Mouse (Mus musculus) heart, embryonic 13.5 days (tissue): ENCODE measurements around the gene Hoxd3. TPM values are rescaled to one million over a fixed set of nuclear protein-coding genes. Genes with fewer than 3 reads are reported as not detected.

Source experiments
- ATAC-seq: fragments of 200-750 bp; cut with Nextera tagmentation; 2 replicates; pipeline ENCODE4 v1.8.0; 2017; ENCODE audit warnings: moderate TSS enrichment; ENCODE audit not compliant: insufficient number of reproducible peaks, low FRiP score, low TSS enrichment; ENCODE audit errors: extremely low read depth
- H3K27ac ChIP-seq: fragments of 300-500 bp; sonication (generic); replicated peaks from 2 replicates; pipeline ENCODE4 v1.5.1; 2015; ENCODE audit warnings: moderate library complexity, mild to moderate bottlenecking, inconsistent platforms
- H3K27me3 ChIP-seq: fragments of 300-500 bp; sonication (generic); replicated peaks from 2 replicates; pipeline ENCODE4 v1.6.1; 2015; ENCODE audit warnings: mild to moderate bottlenecking, inconsistent platforms
- H3K36me3 ChIP-seq: fragments of 300-500 bp; sonication (generic); 2 replicates; pipeline ENCODE4 v1.6.1; 2015; ENCODE audit warnings: mild to moderate bottlenecking, inconsistent platforms
- H3K4me1 ChIP-seq: fragments of 300-500 bp; sonication (generic); 2 replicates; pipeline ENCODE4 v1.6.1; 2015; ENCODE audit warnings: inconsistent platforms
- H3K4me2 ChIP-seq: fragments of 300-500 bp; sonication (generic); 2 replicates; pipeline ENCODE4 v1.6.1; 2015; ENCODE audit warnings: inconsistent platforms, mild to moderate bottlenecking, moderate library complexity
- H3K4me3 ChIP-seq: fragments of 300-500 bp; sonication (generic); 2 replicates; pipeline ENCODE4 v1.5.1; 2015; ENCODE audit warnings: moderate library complexity, mild to moderate bottlenecking, inconsistent platforms
- H3K9ac ChIP-seq: fragments of 300-500 bp; sonication (generic); 2 replicates; pipeline ENCODE4 v1.6.1; 2015; ENCODE audit warnings: inconsistent platforms, mild to moderate bottlenecking, moderate library complexity
- H3K9me3 ChIP-seq: fragments of 300-500 bp; sonication (generic); 2 replicates; pipeline ENCODE4 v1.6.1; 2016; ENCODE audit warnings: inconsistent platforms
- WGBS: fragments of 180-500 bp; shearing (Covaris S2); methylation state at CpG from one replicate; pipeline ENCODE4 v1.1.7; 2015; ENCODE audit warnings: mixed read lengths; 5-methylcytosine and 5-hydroxymethylcytosine counted together
- polyA plus RNA-seq: library from polyadenylated mRNA; unstranded; fragments of >200 nt; fragmentation: Nextera tagmentation; extraction: Ambion mirVana; gene quantifications from 2 replicates; pipeline ENCODE4 v1.2.1, GENCODE M21; 2015

The Hoxd3 gene
- polyA plus RNA-seq, 1 experiment from 2014 or later: 0.74 TPM

- no peak for ATAC-seq
- Histone ChIP-seq H3K9ac (no peak overlapping the region), H3K9me3 (no peaks in the 10 kb centered on the region), H3K27ac (no peak overlapping the region), H3K4me2 (peak overlapping the region; percentile 53; the same call in 1 of the 2 replicates), H3K36me3 (no peaks in the 10 kb centered on the region), H3K4me1 (peaks cover 14% of the 10 kb centered on the region), H3K27me3 (peaks cover 100% of the 10 kb centered on the region), H3K4me3 (peak overlapping the region; percentile 29; the same call in 1 of the 2 replicates)
- WGBS: 3% methylated on average over 27 of the region's 27 CpGs
Observed at GRCm38 (mm10) chr2:74734996-74735811, 23.5 kb downstream of the Hoxd3 start.

DNA sequence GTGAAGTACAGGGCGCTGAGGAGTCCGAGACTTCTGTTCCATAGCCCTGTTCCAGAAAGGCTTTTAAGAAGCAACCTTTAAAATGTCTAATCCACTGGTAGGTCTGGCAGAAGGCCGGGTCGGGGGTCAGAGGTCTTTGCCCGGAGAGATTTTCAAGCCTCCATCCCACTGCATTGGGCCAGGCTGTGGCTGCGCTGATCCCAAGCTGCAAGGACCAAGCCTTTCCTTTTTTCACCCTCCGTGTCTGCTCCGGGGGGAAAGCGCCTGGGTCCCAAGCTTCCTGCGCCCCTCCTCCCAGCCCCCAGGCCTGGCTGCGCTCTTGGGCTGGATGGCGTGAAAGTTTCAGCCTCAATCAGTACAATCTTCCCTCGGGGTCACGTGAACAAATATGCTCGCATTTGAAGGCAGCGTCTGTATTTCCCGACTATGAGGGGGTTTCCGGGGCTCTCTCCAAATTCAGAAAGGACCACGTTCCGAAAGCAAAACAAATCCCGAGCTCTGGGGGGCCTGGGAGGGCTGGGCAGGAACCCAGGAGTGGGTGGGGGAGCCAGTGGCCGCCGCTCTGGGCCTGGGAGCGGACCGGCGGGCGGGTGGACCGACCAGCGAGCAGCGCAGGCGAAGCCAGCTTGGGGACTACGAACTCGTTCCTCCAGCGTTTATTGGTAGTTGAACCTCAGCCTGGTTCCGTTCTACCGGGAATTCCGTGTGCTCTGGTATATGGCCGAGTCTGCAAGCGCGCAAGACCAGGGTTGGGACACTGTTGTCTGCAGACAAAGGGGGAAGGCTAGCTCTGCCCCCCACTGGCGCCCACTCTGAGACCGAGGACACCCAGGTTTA lies 24.3 kb downstream of the Hoxd3 start:
- Histone ChIP-seq H3K9me3 (no peaks in the 10 kb centered on the region), H3K9ac (0 out of 2 replicates have a peak overlapping the region, but pooled peaks have one; percentile 24), H3K4me1 (peaks cover 19% of the 10 kb centered on the region), H3K4me2 (peak overlapping the region; percentile 53), H3K36me3 (no peaks in the 10 kb centered on the region), H3K27ac (no peak overlapping the region), H3K4me3 (peak overlapping the region; percentile 29), H3K27me3 (peaks cover 99% of the 10 kb centered on the region)
- ATAC-seq: no peak
- WGBS: under 1% methylated on average over 42 of the region's 42 CpGs

DNA sequence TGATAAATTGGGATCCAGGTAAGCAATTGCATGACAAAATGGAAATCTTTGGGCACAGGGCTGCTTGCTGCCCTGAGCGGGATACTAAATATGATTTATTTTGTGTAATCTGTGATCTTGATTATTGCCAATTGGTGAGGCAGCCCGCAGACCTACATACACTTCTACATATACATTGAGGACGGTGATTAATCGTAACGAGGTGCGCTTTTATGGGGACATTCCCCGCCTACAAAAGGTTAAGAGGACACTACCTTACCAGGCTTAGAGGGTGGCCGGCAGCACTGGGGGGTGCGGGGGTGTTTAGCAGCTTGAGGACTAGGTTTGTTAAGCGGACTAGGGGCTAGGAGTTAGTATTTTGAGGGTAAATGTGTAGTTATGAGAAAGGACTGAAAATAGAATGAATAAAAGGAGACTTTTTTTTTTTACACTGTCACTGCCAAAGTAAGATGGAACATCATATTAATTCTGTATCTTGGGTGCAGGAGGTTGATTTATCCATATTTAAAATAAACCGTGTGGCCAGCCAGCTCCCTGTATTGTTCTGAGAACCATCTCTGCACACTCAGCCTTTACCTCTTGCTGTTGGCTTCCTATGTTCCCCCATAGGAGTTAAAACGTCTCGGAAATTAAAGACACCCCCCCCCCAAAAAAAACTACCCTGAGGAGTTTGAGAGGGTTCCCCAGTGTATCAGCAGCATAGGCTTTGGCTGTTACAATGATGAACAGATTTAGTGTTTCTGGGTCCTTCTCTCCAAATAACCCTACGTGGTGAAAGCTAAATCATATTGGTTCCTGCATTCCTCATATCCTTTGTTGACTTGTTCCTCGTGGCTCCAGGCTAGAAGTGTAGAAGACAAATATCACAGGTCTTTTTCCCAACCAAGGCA lies 25.2 kb downstream of the Hoxd3 start:
- WGBS: 4% methylated on average over 15 of the region's 15 CpGs
- Histone ChIP-seq H3K9me3 (no peaks in the 10 kb centered on the region), H3K4me1 (peaks cover 19% of the 10 kb centered on the region), H3K36me3 (no peaks in the 10 kb centered on the region), H3K27ac (no peak overlapping the region), H3K9ac (no peak overlapping the region), H3K4me3 (peak overlapping the region; percentile 29), H3K4me2 (no peak overlapping the region), H3K27me3 (peaks cover 99% of the 10 kb centered on the region)
- ATAC-seq: no peak

DNA sequence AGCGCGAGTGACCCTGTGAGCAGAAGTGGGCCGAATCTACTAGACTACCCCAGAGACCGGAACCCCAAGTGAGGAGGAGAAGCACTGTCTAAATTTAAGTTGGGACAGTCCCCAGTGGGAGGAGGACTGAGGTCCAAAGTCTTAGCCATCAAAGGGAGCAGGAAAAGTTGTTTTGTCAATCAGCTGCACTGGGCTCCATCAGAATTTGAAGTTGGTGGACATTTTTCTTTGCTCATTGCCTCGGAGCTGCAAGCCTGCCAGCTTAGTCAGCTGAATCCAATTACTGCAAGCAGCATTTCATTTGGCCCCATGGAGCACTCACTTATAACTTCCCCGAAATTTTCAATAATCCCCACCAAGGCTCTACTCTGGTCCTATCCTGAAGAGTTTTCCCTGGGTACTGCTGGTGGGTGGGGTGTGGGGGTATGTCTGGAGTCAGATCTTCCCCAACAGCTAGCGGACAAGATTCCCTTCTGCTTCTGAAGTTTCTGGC lies 25.9 kb downstream of the Hoxd3 start:
- H3K27me3 ChIP-seq: peaks cover 99% of the 10 kb centered on the region
- H3K9me3 ChIP-seq: no peaks in the 10 kb centered on the region
- ATAC-seq: no peak
- H3K36me3 ChIP-seq: no peaks in the 10 kb centered on the region
- H3K4me3 ChIP-seq: 0 out of 2 replicates have a peak overlapping the region, but pooled peaks have one; percentile 8
- no peak overlapping the region for H3K27ac ChIP-seq
- H3K4me1 ChIP-seq: peaks cover 14% of the 10 kb centered on the region
- 6% methylated on average over 7 of the region's 7 CpGs for WGBS
- no peak overlapping the region for H3K9ac ChIP-seq
- H3K4me2 ChIP-seq: no peak overlapping the region

DNA sequence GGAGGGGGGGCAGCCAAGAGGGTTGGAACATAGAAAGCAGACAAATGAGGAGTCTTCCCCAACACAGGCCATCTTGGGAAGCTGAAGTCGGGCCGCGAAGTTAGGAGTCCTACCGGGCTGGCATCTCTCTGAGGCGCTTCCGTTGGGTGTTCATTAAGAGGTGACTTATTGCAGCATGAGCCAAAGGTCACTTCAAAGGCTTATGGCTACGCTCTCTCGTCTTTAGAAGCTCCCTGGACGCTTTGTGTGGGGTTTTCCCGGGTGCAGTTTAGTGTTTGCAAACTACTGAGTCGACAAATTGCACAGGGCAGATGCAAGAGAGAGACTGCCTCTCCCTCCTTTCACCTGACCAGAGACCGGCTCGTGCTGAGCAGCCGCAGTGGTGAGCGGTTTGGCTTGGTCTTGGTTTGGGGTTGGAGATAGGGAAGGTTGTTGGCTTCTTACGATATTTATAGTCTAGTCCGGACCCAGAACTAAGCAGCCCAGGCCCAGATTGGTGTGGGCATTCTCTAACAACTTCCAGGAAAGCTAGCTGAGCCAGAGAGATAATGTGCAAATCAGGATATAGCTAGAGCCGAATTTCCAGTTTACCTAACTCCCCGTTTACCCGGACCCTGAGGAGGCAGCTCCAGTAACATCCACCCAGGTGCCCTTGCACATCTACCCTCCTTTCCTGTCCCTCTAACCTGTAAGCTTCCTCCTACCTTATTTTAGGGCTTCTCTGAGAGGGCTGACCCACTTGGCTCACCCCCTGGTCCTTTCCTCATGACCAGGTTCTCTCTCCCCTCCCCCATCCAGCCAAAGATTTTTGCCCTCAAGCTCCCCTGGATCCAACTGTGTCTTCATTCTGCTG lies 27.1 kb downstream of the Hoxd3 start:
- H3K4me3 ChIP-seq: no peak overlapping the region
- peaks cover 12% of the 10 kb centered on the region for H3K4me1 ChIP-seq
- H3K27me3 ChIP-seq: peaks cover 99% of the 10 kb centered on the region
- ATAC-seq: no peak
- no peak overlapping the region for H3K9ac ChIP-seq
- H3K4me2 ChIP-seq: no peak overlapping the region
- H3K27ac ChIP-seq: no peak overlapping the region
- 2% methylated on average over 20 of the region's 20 CpGs for WGBS
- no peaks in the 10 kb centered on the region for H3K36me3 ChIP-seq
- no peaks in the 10 kb centered on the region for H3K9me3 ChIP-seq

- no peak for ATAC-seq
- Histone ChIP-seq H3K36me3 (no peaks in the 10 kb centered on the region), H3K4me2 (no peak overlapping the region), H3K27ac (no peak overlapping the region), H3K4me1 (peaks cover 12% of the 10 kb centered on the region), H3K4me3 (no peak overlapping the region), H3K27me3 (peaks cover 99% of the 10 kb centered on the region), H3K9me3 (no peaks in the 10 kb centered on the region), H3K9ac (no peak overlapping the region)
- 9% methylated on average over 2 of the region's 2 CpGs for WGBS
Observed at GRCm38 (mm10) chr2:74739476-74739800, 27.7 kb downstream of the Hoxd3 start.

- peaks cover 12% of the 10 kb centered on the region for H3K4me1 ChIP-seq
- no peak overlapping the region for H3K27ac ChIP-seq
- H3K9ac ChIP-seq: no peak overlapping the region
- H3K4me2 ChIP-seq: peak overlapping the region; percentile 48; the same call in 1 of the 2 replicates
- ATAC-seq: no peak
- WGBS: 4% methylated on average over 14 of the region's 14 CpGs
- H3K4me3 ChIP-seq: peak overlapping the region; percentile 24; the same call in 1 of the 2 replicates
- H3K9me3 ChIP-seq: no peaks in the 10 kb centered on the region
- H3K27me3 ChIP-seq: peaks cover 99% of the 10 kb centered on the region
- H3K36me3 ChIP-seq: no peaks in the 10 kb centered on the region
Observed at GRCm38 (mm10) chr2:74739869-74740268, 28.1 kb downstream of the Hoxd3 start.

DNA sequence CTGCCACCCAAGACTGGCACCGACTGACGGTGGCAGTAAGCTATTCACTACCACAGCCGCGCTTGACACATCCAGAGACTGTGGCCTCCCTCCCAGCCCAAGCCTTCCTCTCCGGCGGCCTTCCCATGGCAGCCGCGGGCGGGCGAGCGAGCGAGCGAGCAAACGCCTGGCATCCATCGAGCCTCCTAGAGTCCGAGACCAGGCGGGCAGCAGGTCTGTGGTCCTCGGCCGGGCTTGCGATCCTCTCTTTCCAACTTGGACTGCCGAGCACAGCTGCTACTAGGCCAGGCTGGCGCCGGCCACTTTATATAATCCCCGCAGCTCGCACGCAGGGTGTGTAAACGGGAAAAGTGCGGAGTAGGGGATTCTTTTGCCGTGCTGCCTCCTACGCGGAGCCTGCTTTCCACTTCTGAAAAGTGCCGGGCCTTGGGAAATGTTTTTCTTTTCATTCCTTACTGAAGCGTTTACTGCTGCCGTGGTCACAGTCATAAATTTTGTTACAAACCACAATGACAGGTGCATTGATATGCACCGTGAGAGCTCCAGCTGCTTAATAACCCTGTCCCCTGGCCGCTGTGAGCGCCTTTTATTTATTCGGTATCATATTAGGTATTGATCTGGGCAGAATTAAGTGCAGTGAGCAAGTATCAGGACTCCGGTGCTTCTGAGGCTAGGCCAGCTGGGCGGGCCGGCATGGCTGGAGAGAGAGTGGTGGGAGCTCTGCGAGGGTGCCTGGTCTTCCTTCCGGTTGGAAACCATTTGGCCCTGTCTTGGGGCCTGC lies 28.8 kb downstream of the Hoxd3 start:
- Histone ChIP-seq H3K4me2 (peak overlapping the region; percentile 48), H3K9ac (no peak overlapping the region), H3K36me3 (no peaks in the 10 kb centered on the region), H3K4me3 (peak overlapping the region; percentile 24), H3K4me1 (peaks cover 12% of the 10 kb centered on the region), H3K9me3 (no peaks in the 10 kb centered on the region), H3K27ac (no peak overlapping the region), H3K27me3 (peaks cover 99% of the 10 kb centered on the region)
- ATAC-seq: no peak
- WGBS: 2% methylated on average over 43 of the region's 43 CpGs

DNA sequence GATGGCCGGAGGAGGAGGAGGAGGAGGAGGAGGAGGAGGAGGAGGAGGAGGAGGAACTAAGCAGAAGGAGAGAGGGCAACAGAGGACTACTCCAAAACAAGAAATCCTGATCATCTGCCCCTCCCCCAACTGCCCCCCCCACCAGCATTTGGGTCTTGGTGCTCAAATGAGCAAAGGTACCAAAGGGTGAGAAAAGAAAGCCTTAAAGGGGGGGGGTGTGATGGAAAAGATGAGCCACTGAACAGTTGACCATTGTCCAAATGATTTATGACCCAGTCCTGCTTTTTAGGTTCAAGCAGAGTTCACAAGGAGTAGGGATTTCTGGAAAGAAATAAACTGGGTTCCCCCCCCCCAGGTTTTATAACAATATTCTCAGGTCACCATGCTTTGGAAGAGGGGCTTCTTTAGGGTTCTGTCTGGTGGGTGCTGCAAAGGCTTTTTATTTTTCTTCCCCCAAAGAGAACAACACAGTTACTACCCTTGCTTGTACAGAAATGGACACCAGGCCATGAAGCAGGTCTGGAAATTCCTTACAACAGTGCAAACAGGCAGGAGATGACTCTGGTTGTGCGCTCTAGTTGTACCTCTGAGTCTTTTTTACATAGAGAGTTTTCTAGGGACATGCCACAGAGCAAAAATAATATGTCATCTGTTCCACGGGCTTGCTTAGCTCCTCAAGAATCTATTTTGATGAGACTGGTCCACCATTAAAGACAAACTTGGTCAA lies 29.7 kb downstream of the Hoxd3 start:
- H3K9ac ChIP-seq: no peak overlapping the region
- peaks cover 8% of the 10 kb centered on the region for H3K4me1 ChIP-seq
- no peak overlapping the region for H3K4me3 ChIP-seq
- 43% methylated on average over 2 of the region's 3 CpGs for WGBS
- H3K27me3 ChIP-seq: peaks cover 99% of the 10 kb centered on the region
- H3K36me3 ChIP-seq: no peaks in the 10 kb centered on the region
- H3K9me3 ChIP-seq: no peaks in the 10 kb centered on the region
- no peak overlapping the region for H3K4me2 ChIP-seq
- H3K27ac ChIP-seq: no peak overlapping the region
- ATAC-seq: no peak
